Mouse (Mus musculus) left cerebral cortex, adult 18-20 months (tissue): Measurements from ENCODE around the gene Platr17. TPM values are rescaled to one million over a fixed set of nuclear protein-coding genes. Genes with fewer than 3 reads are reported as not detected.
"Not testable (repeated sequence)": the region's sequence is repeated elsewhere in the genome, so short reads cannot be mapped to it uniquely, and the experiment has no call there.

Experiments used
- DNase-seq, 2 experiments: peaks; one replicate each; pipeline ENCODE4 v3.0.0; 2021 to 2022; ENCODE audit warnings: low spot score in 2 of 2, mixed read lengths in 1 of 2
- total RNA-seq, 2 experiments: library from RNA; stranded (reverse); gene quantifications; 2 replicates each; pipeline ENCODE4 v1.2.3; 2021

Platr17 gene
- total RNA-seq, 2 experiments from 2014 or later: 0.58 TPM; not detected in 1

GRCm38 (mm10) chr17:33940206-33940805 lies 35.4 kb downstream of the Platr17 start, which contains the start of the genes Pfdn6 and Wdr46:
TSS of gene Pfdn6 (minus strand) at chr17:33940343.
TSS of gene Wdr46 (plus strand) at chr17:33940660.
- DNase-seq: peak; percentile 86

GRCm38 (mm10) chr17:33940981-33941380 lies 36.0 kb downstream of the Platr17 start:
- DNase-seq: no peak

- DNase-seq: no peak
Observed at GRCm38 (mm10) chr17:33941381-33941780, 36.4 kb downstream of the Platr17 start.

- no peak for DNase-seq
Observed at GRCm38 (mm10) chr17:33943454-33943853, 38.5 kb downstream of the Platr17 start.

GRCm38 (mm10) chr17:33947430-33948089 lies 42.6 kb downstream of the Platr17 start:
- no peak for DNase-seq

- DNase-seq: no peak
Observed at GRCm38 (mm10) chr17:33948090-33948904, 43.4 kb downstream of the Platr17 start.

- DNase-seq: no peak
Observed at GRCm38 (mm10) chr17:33948905-33949537, 44.1 kb downstream of the Platr17 start.

GRCm38 (mm10) chr17:33950131-33950625 lies 45.2 kb downstream of the Platr17 start:
- DNase-seq: no peak

GRCm38 (mm10) chr17:33951021-33951946 lies 46.3 kb downstream of the Platr17 start, which contains the start of gene B3galt4:
TSS of gene B3galt4 (minus strand) at chr17:33951488.
- DNase-seq: peak; percentile 75 to 81

- not testable (repeated sequence) for DNase-seq
Observed at GRCm38 (mm10) chr17:33952015-33952414, 47.1 kb downstream of the Platr17 start.

GRCm38 (mm10) chr17:33952879-33953278 lies 47.9 kb downstream of the Platr17 start:
- no peak for DNase-seq

GRCm38 (mm10) chr17:33953310-33953709 lies 48.4 kb downstream of the Platr17 start:
- no peak for DNase-seq

- no peak for DNase-seq
Observed at GRCm38 (mm10) chr17:33953961-33954565, 49.1 kb downstream of the Platr17 start.

- DNase-seq: no peak
Observed at GRCm38 (mm10) chr17:33954646-33955554, 50.0 kb downstream of the Platr17 start.

GRCm38 (mm10) chr17:33955555-33956214 lies 50.8 kb downstream of the Platr17 start, which contains the start of the genes Vps52 and Rps18:
TSS of gene Vps52 (plus strand) at chr17:33955812.
TSS of gene Rps18 (minus strand) at chr17:33956001.
- peak; percentile 96 for DNase-seq
